Mouse (Mus musculus) inflammation-experienced regulatory T-cells, adult 6 months (primary cell): ENCODE data around the gene Cbx1. TPM values are rescaled to one million over a fixed set of nuclear protein-coding genes. Genes with fewer than 3 reads are reported as not detected.

Experiments used
- ATAC-seq: one replicate; pipeline ENCODE4 v1.8.0; 2017
- polyA plus RNA-seq, 3 experiments: library from polyadenylated mRNA; unstranded; fragments of 100-300 nt; shearing (Covaris generic); gene quantifications; one replicate each; pipeline ENCODE4 v1.2.1; 2017

The Cbx1 gene
- polyA plus RNA-seq: 10 to 100 TPM; 52.0 to 73.0 (median 54.7) TPM

DNA sequence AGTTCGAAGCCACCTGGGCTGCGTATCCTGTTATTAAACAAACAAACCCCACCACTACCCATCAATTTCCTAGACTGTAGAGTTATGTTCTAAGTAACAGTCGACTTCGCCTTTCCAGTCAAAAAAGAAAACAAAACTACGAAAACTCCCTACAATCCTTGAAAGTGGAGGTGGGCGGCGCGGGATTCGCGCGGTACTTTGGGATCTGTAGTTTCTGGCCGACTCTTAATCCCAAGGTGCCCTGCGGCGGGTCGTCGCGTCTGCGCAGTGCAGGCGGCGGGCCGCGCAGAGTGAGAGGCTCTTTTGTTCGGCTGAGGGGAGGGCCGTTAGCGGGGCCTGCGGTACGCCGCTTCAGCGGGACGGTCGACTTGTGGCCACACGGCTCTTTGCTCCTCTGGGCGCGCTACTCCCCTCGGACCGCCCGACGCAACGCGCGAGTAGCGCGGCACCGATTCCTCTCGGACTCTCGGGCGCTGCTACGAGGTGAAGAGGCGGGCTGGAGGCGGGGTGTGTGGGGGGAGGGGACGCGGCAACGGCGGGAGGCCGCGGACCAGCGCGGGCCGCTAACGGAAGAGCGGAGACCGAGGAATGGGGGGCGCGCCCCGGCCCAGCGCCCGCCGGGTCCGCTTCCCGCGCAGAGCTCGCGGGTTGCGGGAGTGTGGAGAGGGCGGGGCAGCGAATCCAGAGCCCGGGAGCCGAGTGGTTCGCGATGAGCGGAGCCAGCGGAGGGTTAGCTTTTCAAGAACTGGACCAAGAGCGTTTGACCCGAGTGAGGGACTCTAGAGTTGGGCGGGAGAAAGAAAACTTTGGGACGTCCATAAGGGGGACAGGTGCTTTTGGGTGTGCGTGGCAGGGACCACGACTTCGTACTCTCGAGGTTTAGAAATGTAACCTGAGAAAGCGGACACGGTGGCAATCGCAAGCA, at the start of gene Cbx1:
Cbx1 (plus strand) TSS at position 257 of the 925 bp plus-strand sequence.
- ATAC-seq: peak; percentile 95

DNA sequence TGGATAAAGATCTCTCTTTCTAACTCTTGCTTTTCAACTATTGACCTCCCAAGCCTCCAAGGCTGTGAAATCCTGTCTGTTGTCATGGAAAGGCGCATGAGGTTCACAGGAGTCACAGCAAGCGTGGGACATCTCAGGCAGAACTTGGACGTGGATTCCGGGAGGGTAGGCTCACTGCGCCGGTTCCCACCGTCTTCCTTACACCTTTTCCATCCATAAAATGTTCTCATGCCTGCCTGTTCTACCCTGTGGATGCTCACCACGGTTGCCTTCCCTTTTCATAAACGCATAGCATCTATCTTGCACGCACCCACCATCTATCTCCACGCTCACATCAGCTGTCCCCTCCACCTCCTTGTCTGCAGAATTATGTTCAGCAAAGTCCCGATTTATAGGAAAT, 48.1 kb upstream of the Cbx1 start:
- ATAC-seq: no peak

DNA sequence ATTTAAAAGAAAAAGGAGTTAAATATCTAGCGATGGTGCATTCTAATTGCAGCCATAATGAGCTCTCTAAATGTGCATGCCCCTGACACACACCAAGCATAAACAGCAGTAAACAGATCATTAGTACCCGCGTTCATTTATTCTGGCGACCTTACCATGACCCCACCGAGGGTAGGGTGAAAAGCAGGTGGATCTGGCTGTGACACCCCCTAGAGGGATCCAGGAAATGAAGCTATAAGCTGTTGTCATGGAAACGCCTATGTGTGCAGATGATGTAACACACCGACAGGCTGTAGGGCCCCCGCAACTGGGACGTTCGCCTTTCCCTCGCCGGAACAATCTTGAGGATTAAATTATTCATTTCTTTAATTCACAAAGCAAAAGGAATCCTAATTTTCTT, 46.9 kb upstream of the Cbx1 start:
- ATAC-seq: no peak

DNA sequence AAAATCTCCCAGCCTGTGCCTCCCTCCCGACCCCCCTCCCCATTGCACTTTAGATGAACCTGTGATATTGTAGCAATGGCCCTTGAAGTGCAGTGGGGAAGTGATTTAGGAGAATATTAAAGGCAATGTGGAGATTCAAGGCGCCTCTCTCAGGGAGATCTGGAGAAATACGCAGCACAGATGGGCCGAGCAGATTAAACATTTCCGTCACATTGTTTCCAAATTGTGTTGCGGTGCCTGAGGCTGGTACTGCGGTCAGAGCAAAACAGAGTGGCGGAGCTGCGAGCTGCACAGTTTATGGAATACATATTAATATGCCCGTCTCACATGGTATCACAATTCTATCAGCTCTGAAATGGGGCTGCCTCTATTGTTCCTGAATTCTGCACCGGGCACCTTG, 45.9 kb upstream of the Cbx1 start:
- no peak for ATAC-seq

DNA sequence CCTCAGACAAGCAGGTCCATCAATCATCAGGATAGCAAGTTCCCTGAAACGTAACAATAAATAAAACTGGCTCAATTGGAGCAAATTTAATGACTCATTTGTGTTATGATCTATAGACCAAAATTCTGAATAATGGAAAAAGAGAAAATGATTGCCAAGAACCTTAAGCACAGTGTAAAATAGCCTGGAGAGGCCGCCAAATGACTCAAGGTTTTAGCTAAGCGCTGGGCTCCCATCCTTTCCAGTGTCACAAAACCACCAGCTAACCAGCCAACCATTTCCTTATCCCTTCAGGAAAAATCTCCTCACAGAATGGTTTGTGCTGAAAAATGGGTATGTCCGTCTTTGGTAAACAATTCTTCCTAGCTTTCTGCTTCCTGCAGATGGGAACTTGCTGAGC, 45.0 kb upstream of the Cbx1 start:
- no peak for ATAC-seq

DNA sequence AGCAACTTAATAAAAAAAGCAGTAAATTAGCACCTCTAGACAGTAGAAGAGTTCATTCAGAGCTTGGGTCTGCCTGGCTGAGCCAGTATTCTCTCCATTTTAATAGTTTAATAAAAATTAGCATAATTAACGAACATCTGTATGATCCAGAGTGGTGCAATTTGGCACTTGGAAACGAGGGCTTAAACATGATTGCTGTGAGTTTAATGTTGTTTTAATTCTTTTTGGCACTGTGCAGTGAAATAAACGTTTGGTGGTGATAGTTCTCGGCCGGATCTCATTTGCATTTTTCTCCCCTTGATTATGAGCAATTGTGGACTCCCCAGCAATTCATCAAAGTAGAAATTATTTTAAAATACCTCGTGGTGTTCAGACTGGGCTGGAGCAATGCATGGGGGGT, 42.3 kb upstream of the Cbx1 start:
- no peak for ATAC-seq

DNA sequence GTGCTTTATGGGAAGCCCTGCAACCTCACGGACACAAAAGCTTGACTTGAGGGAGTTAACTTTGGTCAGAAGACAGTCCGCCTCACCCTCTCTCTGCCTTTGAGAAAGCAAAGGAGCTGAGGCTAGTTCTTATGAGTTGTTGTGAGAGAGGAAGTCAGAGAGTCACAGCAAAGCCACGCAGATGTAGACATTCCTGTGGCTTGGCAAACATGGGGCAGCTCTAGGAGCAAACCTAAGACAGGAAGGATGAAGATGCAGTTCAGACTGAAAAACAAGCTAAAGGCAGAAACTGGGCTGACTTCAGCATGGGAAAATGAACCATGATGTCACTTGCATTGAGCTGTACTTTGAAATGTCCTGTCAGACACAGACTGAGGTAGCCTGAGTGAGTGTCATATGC, 41.4 kb upstream of the Cbx1 start:
- no peak for ATAC-seq

DNA sequence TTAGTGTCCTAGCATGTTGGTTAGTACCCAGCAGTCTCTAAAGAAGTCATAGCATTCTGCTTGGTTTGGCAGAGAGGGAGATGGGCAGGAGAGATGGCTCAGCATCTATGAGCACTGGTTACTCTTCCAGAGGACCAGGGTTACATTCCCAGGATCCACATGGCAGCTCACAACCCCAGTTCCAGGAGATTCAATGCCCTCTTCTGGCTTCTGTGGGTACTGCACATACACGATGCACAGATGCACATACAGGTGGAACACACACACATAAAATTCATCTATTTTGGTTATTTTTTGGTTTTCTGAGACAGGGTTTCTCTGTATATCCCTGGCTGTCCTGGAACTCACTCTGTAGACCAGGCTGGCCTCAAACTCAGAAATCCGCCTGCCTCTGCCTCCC, 33.6 kb upstream of the Cbx1 start:
- ATAC-seq: no peak

DNA sequence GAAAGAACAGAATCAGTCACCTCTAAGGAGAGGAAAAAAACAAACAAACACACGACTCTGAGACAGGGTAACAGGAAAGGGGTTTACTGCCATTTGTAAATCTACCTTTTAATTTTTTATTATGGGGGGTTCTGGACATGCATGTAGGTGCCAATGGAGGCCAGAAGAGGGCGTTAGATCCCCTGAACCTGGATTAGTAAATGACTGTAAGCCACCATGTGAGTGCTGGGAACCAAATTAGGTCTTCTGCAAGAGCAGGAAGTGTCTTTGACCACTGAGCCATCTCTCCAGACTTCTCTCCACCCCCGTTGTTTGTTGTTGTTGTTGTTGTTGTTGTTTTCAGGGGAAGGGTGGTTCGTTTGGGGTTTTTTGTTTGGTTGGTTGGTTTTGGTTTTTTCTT, 31.5 kb upstream of the Cbx1 start:
- ATAC-seq: no peak

DNA sequence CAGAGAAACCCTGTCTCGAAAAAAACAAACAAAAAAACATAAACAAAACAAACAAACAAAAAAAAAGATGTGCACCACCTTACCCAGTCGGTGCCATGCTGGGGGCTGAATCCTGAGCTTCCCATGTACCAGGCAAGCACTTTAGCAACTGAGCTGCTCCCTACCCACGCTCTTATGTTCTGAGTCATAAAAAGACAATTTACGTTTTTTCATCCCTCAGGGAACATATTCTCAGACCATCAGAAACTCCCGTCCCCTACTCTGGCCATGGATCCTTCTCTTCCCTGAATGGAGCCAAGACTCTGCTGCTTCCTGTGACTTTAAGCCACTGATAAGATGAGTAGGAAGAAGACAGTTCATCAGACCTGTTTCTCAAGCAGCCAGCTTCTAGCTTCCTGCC, 30.5 kb upstream of the Cbx1 start:
- ATAC-seq: no peak

DNA sequence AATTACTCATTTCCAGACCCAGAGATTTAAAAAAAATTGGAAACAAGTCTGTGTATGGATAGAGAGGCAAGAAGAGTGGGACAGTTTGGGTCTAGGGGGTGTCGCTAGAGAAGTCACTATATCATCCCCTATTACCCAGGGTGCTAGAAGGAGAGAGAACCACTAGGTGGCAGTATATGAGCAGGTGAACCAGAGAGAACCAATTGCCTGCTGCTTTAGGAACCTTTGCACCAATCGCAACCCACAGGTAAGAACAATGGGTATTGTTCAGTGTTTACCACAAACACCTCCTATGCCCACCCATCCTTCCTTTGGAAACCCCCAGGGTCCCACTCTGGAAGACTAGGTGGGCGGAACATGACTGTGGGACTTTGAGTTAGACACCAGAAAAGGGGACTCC, 28.9 kb upstream of the Cbx1 start:
- peak; percentile 73 for ATAC-seq

DNA sequence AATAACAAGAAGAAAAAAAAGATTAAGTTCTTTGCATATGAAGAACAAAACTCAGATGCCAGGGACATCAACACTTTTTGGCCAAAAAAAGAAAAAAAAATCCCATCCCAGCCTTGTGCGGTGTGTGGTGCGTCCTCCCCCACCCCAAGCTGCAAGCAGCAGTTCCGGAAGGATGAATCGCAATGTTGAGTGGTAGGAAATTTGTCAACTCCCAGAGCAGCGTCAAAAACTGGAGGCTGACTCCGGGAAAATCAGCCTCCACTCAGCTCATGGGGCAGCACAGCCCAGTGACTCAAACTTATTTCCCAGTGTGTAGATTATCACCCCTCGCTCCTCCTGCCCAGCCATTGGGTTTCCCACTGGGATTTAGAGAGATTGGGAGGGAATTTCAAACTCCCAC, 26.9 kb upstream of the Cbx1 start:
- ATAC-seq: no peak

DNA sequence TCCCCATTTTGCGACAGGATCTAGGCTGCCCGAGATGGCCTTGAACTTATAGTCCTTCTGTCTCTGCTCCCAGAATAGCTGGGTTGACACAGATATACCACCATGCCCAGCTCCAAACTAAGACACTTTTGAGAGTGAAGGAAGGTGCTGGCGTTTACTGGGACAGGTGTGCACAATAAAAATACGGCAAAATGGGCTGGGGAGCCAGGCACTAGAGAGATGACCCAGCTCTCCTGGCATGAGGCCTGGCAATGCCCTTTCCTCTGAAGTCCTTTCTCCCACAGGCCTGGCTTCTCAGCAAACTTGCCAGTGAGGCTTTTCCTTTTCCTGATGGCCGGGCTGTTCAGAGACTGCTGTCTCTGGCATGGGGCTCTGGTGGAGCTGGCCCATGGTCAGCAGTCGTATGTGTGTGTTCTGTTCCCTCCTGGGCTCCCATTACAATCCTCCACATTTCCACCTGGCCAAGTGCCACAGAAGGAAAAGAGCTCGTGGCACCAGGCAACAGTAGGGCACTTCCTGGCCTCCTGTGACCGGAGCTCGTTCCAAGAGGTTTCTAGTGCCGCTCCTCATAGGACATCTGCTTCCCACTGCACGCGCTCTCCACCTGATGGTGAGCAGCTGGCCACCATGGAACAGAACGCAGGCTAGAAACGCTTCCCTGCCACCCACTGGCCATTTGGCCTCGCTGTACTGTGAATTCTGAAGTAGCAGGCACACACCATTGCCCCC, 26.0 kb upstream of the Cbx1 start:
- ATAC-seq: no peak

DNA sequence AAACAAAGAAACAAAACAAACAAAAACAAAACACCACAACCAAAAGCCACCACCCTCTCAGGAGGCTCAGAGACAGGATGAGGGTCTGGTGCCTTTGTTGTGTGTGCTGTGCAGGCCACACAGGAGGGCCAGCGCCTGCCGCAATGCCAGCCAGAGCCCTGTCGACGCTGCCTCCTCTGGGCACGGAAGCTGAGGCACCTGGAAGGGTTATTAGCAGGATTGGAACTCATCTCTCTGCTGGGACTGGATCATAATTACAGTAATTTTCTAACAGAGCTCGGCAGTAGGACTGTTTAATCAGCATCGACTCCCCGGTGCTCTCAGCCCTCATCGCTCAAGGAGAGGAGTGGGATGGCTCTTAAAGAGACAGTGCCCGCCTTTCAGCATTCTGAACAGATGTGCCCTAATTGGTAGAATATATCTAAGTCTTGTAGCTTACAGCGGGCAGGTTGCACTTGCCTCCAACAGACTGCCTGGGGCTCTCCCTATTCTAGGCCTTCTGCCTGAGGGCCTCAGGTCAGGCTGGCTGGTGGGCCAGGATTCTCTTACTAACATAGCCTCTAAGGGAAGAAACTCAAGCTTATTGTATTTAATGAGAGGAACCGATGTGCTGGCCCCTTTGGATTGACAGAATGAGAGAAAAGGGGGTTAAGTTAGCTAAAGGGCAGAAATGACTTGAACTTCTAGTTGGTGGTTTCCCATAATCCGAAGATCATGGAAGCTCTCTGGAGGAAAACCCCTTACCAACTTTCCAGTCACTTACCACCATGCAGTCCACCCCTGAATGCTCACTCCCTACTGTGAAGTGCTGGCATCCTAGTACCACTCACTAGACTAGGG, 24.2 kb upstream of the Cbx1 start:
- no peak for ATAC-seq

DNA sequence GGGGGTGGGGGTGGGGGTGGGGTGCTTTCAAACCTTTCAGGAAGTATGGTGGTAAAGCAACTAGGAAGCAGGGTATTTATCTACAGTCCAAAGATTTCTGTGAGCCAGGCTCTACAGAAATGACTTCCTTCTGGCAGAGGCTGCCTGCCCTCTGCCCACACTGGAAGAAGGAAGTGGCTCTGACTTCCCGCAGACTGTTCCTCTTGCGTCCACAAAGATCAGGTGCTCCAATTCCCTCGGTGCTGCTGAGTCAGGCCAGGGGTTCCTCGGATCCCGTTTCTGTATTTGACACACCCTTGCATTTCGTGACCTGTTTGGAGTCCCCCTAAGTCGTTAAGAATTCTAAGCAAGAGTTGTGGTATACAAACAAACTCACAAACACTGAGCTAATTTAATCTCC, 23.3 kb upstream of the Cbx1 start:
- ATAC-seq: no peak

DNA sequence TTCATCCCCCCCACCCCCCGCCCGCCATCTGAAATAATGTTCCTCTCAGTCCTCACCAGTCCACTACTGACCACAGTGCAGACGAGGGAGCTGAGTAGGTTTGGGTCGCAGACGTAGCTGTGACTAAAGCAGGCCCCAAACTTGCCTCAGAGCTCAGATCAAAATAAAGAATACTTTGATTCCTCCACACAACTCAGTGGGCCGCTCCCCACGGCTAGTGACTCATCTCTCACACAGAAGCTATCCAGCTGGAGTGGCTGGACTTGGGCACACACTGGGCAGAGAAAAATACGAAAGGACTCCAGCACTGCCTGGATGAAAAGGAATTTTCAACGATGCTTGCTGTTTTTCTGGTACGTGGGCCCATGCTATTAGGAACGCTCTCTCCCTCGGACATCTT, 22.4 kb upstream of the Cbx1 start:
- ATAC-seq: no peak

DNA sequence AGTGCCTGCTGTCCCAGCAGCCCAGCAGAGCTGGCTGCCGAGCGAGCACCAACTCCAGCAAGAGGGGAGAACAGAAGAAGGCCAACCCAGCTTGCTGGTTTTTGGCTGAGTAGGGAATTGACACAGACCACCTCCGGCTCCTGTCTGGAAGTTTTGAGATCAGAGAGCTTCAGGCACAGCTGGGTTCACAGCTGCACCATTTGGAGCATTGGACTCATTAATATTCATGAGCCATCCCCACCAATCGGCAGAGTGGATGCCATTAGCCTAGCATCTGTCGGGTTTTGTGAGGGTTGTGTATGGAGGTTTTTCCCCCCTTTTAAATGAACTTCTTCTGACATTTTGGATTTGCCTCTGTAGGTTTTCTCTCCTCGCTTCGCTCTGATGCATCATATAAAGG, 21.8 kb upstream of the Cbx1 start:
- ATAC-seq: no peak

DNA sequence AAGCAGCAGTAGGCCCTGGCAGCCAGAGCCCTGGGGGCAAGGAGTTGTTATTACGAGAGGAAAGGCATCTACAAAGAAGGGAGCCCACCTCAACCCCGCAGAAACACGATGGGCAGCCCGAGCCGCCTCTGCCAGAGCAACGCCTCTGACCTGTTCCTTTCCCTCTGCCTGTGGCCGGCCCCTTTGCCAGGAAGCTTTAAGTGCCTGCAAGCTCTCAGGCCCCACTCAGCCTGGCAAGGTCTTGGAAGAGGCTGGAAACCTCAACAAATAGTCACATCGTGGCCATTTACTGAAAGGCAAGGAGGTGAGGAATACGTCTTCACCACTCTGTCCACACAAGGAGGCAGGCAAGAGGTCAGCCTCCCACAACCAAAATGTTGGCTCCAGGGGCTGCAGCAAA, 20.7 kb upstream of the Cbx1 start:
- ATAC-seq: no peak

DNA sequence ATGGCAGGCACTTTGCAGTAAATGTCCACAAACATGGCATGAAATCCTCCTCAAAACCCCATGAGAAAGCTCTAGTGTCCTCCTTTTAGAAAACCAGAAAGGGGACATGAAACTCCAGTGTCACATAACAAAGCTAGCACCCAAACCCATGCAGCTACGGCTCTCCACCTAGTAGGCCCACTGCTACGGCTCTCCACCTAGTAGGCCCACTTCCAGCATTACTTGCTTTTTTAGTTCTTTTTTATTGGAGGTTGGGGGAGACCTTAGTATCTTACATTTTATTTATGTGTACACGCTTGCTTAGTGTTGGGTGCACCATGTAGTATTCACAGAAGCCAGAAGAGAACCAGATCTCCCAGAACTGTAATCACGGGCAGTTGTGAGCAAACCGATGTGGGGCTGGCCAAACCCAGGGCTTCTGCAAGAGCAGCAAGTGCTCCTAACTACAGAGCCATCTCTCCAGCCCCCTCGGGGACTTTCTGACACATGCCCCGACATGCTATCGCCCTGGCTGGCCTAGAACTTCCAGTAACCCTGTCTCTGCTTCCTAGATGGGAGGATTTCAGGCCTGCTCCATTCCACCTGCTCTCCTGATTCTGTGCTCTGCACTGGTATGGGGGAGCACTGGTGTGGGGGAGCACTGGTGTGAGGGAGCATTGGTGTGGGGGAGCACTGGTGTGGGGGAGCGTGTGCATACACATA, 17.5 kb upstream of the Cbx1 start:
- ATAC-seq: no peak

DNA sequence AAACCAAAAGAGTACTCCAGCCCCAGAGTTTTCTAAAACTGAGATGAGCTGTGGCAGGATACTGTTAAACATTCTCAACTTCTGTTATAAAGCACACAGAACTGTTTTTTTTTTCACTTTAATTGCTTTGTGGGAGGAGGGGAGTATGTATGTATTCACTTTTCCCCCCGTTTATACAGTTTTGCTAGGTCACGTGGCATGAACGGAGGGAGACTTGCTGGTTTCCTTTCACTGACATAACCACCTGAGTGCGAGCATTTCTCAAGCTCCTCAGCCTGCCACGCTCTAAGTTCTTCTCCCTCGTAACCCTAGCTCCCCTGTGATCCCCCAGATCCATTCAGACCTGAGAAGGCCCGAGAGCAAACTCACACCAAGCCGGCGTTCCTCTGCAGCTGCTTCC, 16.5 kb upstream of the Cbx1 start:
- ATAC-seq: no peak

DNA sequence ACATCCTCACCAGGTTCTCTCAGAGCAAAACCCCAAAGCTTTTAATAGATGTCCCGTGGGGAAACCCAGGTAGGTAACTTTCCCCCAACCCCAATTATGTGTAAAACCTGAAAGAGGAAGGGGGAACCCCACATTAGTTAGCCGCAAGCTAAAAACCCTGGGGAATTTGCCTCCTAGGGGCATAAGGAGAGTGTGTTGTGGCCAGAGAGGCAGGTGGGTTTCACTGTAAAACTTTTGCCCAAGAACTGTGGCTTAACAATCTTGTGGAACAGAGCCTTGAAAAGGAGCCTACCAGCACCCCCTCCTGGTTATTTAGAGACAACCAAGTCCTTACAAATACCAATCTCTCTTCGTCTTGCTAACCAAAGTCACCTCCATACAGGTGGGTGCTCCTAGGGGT, 14.4 kb upstream of the Cbx1 start:
- ATAC-seq: no peak

DNA sequence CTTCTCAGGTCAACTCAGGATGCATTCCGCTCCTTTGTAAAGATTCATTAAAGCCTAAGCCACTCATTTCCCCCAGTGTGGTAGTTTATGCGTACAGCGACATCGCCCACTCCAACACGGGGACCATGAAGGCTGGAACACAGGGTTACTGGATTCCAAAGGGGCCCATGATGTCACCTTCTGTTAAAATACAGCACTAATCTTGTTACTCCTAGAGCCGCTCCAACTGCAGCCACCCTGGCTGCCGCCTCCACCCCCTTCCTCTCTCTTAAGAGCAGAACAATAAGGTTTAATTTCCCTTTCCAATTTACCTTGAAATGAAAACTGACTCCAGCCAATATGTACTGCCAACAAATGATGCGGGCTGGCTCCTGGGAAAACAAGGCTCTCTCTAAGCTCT, 13.9 kb upstream of the Cbx1 start:
- no peak for ATAC-seq

DNA sequence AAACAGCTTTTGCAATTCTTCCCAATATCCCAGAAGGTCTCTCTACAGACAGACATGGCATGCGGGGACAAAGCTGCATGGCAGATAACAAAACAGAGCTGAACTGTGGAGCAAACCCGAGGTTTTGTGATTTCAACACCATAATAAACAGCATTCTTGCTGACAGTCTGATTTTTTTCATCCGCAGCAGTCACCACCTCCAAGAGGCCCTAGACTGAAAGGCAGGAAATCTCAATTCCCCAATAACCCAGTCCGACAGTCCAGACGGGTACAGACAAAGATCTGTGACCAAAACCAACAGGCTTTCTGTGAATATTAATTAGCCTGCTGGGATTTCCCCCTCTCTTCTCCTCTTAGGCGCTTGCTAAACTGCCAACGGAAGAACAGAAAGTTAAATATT, 13.3 kb upstream of the Cbx1 start:
- peak; percentile 10 for ATAC-seq
